Mouse (Mus musculus) left cerebral cortex, adult 8-10 months (tissue): Measurements from ENCODE around the gene St3gal3. TPM values are rescaled to one million over a fixed set of nuclear protein-coding genes. Genes with fewer than 3 reads are reported as not detected.
A peak's percentile ranks its signal among the peaks of the same experiment; 100 is the strongest.

Source experiments
- DNase-seq, 2 experiments: peaks; one replicate each; pipeline ENCODE4 v3.0.0; 2022; ENCODE audit warnings: low spot score in 2 of 2
- total RNA-seq, 4 experiments: library from RNA; stranded (reverse); gene quantifications; 2 replicates each; pipeline ENCODE4 v1.2.4; 2022

The St3gal3 gene
- total RNA-seq, 4 experiments from 2014 or later, result 42.0 to 46.8 (median 44.5) TPM

DNA sequence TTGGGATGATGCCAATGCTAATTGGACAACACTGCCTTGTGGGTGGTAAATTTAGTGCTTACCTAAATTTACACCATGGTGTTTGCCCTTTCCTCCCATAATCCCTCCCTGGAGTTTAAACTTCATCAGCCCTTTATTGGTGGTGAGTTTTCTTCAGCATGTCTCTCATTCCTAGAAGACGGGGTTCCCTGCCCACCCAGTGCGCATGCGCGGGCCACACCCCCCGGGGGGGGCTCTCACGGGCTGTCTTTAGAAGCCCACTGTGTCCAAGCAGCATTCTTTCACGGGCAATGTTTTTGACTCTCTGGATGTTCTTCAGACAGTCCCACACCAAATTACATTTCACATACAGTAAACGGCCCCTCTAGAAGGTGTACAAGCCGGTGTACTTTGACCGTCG lies 44.3 kb downstream of the St3gal3 start:
- DNase-seq, result no peak

DNA sequence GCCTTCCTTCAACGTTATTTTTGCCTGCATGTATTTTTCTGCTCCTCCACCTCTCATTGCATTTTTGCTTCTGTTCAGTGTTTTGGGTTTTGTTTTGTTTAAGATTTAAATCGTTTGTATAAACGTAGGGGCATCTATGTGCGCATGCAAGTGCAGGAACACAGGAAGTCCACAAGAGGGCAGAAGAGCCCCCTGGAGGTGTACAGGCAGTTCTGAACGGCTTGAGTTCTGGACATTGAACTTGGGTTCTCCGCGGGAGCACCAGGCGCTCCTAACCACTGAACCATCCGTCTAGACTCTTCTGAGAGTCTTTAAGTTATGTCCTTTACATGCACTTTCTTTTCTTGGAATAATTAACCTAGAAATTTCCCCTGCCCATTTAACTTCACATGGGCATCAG lies 44.8 kb downstream of the St3gal3 start:
- peak in 1 of 2 experiments; percentile 18 for DNase-seq

DNA sequence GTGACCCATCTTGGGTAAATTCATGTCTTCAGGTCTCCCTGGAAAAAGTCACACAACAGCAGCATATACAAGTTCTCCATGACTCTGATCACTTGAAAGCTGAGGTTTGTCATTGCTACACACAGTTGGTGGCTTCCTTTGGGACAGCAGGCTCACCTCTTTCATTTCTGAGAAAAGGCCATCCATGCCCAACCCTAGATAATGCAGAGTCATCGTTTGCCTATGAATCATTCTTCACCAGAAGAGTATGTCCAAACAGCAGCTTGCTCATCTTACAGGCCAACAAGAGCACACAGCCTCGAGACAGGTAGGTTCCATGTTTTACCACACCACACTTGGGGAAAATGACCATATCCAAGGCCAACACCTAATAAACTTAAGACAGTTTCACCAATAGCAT lies 45.9 kb downstream of the St3gal3 start:
- no peak for DNase-seq

DNA sequence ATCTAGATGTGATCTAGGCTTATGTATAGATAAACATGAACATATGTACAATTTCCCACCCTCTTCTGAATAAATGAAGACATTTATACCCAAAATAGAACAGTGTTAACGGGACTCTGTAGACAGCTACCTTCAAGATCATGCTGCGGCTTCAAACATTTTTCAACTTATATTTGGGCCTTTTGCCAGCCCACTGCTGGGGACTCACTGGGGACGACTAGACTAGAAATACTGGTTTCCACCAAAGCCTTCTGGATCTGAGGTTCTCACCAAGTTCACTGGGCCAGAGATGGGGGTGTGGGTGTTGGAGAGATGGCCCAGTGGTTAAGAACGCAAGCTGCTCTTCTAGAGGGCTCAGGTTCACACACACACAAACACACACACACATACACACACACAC lies 49.7 kb downstream of the St3gal3 start:
- DNase-seq, result no peak

DNA sequence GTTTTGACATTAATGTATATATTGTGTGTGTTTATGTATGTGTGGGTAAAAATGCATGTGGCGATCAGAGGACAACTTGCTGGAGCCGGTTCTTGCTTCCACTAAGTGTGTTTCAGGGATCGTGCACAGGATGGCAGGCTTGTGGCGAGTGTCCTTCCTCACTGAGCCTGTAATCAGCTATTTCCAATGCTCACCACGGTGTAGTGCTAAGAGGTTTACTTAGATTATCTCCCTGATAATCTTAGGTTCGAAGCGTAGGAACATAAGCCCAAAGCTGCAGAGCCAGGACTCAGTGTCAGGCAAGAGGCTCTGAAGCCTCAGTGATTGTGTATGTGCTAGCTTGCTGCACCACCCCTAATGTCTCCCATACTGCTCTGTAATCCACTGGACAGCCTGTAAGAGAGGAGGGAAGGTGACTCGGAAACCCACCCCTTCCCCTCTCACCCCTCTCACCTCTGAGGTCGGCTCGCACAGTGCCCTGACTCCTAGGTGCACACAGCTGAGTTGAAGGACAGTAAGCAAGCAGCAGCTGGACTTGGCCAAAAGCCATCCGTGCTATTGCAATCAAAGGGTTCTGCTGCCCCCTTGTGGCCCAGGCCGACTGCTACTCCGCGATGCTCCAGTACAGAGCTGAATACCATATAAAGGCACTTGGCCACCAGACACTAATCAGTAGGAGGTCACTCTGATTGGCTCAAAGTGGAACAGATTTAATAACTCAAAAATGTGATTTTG lies 51.3 kb downstream of the St3gal3 start:
- DNase-seq, result peak; percentile 80 to 86

DNA sequence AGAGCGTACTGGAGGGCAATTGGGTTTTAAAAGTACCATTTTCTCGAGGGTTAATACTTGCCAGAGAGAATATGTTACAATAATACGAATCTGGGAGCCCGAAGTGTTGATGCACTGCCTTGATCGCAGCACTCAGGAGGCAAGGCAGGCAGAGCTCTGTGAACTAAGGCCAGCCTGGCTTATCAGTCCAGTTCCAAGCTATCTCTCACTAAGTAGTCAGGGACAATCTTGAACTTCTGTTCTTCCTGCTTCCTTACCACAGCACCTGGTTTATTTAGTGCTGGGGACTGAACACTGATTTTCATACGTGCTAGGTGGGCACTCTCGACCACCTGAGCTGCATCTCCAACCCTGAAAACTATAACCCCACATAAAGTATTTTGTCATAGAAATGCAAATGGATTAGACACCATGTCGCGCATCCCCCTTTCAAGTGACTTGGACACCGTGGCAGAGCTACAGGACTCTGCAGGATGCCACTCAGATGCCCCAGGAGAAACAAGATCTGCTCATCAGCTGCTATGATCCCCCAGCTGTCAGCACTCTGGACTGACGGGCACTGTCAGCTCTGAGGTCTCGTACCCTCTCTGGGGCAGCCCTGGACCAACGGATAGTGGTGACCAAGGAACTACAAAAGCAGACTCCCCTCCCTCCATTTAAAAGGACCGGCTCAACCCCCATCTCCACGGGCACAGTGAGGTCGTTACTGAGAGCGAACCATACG lies 52.9 kb downstream of the St3gal3 start:
- no peak for DNase-seq

DNA sequence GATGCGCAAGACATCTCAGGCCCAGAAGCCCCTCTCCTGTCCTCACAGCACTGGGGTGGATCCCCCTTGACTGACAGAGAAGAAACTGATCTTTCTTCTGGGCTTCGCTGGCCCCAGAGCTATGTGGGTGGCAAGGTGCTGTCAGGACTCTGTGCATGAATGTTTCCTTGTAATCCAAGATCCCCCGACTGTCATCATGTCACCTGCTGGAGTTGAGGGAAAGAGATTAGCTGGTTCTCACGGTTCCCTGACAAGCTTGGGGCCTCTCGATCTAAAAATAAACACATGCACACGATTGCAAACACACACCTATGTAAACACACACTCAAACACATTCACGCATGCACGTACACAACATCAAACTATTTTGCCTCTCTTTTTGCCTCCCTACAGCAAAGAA lies 54.2 kb downstream of the St3gal3 start:
- no peak for DNase-seq

DNA sequence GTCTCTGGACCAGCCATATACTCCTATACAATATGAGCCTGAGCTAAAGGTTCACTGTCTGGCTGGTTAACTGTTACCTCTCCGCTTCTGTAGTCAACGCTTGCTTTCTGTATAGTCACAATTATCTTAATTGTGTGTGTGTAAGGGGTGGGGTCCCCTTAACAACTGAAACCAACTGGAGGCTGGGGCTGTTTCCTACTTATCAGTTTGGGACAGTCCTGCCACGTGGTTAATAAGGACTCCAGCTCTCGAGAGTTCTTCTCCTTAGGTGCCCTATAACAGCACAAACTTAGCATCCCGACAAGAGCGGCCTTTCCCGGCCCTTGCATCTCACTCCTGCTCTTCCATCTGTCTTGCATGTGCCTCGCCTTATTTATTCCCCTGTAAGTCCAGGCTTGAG lies 55.5 kb downstream of the St3gal3 start:
- DNase-seq, result no peak

DNA sequence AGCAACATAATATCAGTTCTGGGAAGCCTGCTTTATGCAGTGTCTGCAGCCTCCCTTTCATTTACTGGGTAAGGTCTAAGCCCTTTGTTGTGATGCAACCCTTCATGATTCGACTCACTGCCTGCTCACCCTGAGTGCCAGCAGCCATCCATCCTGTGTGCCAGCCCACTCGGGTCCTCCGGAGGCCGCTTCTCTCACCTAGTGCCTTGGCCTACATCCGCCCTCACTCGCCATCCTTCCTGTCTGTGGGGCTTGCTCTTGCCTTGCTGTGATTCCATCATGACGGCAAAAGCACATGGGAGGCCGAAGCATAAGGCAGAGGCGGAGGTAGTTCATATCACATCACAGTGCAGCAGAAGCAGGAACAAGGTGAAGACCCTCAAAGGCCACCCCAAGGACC lies 56.1 kb downstream of the St3gal3 start:
- DNase-seq, result no peak

DNA sequence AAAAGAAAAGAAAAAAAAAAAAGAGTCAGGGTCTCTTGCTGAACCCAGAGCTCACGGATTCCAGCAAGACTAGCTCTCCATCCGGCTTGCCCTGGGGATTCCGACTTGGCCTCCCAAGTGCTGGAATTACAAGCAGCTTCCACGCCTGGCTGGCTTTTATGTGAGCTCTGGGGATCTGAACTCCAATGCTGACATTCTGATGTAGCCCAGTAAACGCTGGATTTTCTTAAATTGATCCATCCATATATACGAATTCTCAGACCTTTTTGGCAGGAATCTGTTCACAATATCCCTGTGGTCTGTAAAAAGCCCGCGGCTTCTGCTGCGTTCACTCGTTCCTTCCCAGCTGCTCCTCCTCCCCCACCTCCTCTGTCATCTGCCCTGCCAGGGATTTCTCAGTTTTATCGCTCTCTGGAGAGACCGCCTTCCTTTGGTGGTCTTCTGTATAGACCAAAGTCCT lies 57.4 kb downstream of the St3gal3 start:
- DNase-seq, result no peak

DNA sequence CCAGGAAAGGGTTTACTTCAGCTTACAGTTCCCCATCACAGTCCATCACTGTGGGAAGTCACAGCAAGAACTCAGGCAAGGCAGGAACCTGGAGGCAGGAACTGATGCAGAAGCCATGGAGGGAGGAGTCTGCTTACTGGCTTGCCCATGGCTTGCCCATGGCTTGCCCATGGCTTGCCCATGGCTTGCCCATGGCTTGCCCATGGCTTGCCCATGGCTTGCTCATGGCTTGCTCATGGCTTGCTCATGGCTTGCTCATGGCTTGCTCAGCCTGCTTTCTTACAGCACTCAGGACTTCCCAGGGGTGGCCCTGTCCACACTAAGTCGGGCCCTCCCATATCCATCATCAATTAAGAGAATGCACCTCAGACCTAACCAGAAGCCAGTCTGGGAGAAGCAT lies 58.1 kb downstream of the St3gal3 start:
- DNase-seq, result no peak

DNA sequence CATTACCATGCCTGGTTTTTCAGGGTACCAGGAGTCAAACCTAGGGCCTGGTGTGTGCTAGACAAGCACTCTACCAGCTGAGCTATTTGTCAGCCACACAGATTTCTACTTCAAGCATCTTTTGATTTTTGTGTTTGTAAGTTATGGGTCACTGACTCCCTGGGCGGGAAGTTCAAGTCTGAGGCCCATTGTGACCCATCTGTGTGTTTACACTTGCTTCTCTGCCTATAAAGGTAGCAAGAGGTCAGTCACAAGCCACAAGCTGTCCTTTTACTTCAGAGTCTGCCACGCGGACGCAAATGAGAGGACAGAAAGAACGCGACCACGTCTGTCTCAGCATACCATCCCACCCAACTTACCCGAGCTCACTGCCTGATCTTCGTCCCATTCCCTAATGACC lies 59.4 kb downstream of the St3gal3 start:
- no peak for DNase-seq

DNA sequence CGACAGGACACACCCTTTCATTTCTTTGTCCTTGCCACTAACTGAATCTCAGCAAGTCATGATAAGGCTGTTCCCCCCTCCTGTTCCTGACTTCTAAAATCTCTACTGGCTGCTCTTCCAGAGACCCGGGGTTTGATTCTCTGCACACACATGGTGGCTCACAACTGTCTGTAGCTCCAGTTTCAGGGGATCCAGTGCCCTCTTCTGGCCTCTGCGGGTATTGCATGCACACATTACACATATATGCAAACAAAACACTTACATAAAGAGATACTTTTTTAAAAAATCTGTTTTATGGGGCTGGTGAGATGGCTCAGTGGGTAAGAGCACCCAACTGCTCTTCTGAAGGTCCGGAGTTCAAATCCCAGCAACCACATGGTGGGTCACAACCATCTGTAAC lies 60.5 kb downstream of the St3gal3 start:
- DNase-seq, result no peak

DNA sequence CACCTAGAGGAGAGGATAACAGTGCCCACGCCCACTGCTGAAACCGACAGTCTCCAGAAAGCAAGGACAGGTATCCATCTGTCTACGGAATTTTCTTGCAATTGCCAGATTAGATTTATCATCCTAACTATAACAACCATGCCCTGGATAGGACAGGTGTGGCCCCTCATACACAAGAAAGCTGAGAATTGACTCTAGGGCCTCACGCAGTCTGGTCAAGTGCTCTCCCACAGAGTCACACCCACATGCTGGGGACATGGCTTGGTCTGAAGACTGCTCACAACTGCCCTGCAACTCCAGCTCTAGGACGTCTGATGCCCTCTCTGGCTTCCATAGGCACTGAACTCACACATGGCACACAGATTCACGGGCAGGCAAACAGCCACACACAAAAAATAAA lies 61.6 kb downstream of the St3gal3 start:
- no peak for DNase-seq

DNA sequence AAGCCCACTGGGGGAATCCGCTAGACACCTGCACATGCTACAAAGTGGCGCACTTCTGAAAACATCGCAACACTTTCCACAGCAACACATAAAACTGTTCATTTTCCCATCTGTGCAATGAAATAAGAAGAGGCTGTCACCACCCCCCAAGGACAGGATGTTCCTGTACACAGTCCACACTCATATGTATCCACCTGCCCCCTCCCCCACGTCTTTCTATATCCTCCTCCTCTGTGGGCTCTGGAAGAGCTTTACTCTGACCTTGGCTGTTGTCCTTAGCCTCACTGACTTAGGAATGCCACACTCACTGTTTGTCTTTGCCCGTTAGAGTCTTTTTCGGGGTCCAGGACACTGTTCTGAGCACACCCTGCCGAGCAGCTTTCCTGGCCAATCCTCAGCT lies 62.8 kb downstream of the St3gal3 start:
- no peak for DNase-seq

DNA sequence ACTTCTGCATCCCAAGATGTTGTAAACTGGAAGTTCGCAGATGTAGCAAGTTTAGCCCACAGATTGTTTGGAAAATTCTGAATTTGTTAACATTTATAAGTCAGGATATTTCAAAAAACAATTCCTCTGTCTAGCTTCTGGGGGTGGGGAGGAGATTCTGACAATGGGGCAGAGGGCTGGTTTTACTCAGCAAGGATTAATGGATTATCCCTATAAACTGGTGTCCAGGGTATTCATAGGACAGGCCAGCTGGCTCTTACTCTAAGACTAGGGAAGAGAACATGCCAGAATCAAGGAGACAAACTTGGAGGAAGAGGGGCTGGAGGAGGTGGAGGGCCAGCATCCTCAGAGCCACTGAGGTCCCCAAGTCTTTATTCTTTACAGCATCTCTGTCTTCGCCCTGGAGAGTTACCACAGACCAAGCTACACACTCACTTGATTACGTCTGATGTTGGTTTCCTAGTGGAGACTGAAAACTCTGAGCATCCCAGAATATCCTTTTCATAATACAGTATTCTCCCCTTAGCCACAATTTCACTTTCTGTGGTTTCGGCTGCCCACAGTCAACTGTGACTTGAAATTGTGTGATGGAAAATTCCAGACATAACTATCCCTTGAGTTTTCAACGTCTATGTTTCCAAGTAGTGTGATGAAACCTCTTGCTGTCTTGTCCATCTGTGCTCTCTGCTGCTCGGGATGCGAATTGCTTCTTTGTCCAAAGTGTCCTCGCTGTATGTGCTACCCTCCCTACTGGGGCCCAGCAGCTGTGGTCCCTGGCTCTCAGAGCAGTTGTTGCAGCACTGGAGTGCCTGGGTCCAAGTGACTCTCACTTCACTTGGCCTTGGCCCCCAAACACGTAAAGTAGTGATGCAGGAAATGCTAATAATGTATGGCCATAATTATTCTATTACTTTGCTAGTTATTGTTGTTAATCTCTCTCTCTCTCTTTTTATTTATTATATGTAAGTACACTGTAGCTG lies 64.2 kb downstream of the St3gal3 start:
- no peak for DNase-seq

DNA sequence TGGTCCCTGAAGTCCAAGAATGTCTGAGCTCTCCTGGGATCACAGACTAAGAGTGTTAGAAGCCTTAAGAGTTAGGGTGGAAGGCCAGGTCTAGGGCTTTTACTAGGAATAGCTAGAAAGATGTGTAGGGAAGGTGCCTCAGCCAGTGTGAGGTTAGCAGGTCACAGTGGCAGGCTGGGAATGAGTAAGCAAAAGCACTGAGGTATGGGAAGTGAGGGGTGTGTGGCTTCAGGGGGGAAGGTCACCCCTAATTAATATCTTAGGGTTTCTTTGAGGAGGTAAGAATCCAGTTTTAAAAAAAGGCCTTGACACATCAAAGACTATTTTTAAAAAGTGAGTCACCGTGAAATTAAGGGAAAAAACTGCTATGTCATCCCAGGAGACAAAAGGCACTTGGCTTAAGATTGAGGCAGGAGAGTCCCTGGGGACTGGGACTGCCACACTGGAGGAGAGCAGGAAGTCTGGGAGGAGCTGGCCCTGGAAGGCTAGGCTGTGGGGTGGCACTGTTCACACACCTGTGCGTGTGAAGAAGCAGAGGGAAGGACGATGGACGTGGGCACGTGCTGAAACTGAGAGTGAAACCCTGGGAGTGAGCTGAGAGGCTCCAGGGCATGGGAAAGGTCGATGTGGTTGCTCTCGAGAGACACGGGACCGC lies 72.8 kb downstream of the St3gal3 start:
- DNase-seq, result no peak

DNA sequence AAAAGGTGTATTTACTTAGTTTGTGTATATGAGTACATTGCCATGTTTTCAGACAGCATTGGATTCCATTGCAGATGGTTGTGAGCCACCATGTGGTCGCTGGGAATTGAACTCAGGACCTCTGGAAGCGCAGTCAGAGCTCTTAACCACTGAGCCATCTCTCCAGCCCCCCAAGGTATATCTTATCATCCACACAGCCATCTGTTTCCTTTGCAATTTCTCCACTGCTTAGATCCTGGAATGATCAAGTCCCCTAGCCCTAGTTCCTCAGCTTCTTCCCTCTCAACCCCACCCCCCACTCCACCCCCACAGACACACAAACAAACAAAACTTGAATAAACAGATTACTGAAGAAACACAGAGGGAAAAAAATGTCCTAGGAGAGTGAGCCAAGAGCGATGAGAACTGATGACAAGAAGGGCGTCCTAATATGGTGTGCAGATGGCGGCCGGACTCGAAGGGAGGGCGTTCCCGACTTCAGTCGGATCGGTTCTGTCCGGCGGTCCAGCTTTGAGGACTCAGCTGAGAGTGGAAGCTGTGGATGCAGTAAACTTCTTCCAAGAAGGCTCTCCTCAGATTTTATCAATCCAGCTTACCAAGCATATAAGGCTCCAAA lies 73.7 kb downstream of the St3gal3 start:
- no peak for DNase-seq

DNA sequence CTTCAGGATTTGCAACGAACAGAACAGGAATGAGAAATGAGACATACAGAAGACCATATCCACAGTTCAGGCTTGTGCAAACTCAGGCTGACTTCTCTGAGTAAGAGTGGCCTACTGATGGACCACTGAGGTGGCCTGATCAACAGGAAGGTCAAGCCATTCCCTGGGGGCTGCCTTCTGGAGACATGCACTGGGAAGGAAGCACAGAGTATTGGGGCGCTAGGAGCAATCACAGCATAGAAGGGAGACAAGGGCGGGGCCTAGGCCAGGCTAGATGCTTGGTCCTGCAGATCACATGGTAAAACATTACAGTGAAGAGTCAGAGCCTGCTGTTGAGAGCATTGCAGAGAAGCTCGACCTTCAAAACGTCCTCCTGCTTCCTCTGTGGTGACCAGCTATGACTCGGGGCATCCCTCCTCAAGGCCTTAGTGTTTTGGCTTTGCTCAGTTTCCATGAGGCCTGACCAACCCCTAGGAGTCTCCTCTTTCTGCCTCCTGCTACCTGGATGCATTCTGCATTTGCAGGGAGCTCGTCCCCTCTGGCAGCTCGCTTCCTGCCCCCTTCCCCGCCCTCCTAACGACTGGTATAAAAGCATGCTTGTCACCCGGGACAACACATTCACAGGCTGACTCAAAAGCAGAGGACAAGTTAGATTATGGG lies 74.8 kb downstream of the St3gal3 start:
- DNase-seq, result no peak

DNA sequence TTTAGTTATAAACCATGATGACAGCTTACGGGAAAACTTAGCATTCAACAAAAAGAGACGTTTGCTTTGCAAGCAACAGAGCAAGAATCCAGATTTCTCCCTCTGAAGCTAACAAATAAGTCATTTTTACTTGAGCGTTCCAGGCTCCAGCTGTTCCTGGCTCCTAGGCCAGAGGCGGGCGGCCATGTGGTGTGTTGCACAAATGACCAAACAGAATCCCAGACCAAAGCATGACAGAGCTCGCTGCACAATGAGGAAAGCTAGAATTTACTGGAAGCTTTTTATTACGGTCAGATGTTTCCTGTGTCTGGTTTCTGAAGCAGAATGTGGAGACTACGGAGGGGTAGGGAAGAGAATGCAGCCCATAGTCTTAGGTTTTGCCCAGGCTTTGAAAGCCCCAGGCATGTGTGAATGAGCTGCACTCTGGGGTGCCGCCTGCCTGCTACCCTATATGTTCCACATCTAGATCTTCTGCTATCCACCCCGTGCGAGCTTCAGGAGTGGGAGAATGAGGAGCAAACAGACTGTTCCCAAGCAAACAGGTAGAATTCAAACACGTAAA lies 76.5 kb downstream of the St3gal3 start:
- DNase-seq, result no peak
